Mouse (Mus musculus) kidney, embryonic 16.5 days (tissue): ENCODE data around the gene Sdr39u1. TPM values are rescaled to one million over a fixed set of nuclear protein-coding genes. Genes with fewer than 3 reads are reported as not detected.

Source experiments
- ATAC-seq: fragments of 200-750 bp; cut with Nextera tagmentation; 2 replicates; pipeline ENCODE4 v1.8.0; 2017; ENCODE audit warnings: moderate TSS enrichment; ENCODE audit not compliant: low FRiP score, low TSS enrichment
- H3K27ac ChIP-seq: fragments of 300-500 bp; sonication (generic); 2 replicates; pipeline ENCODE4 v1.5.1; 2014; ENCODE audit warnings: low read length
- H3K27me3 ChIP-seq: fragments of 300-500 bp; sonication (generic); 2 replicates; pipeline ENCODE4 v1.6.1; 2014; ENCODE audit warnings: low read length, control low read depth, mixed read lengths; ENCODE audit not compliant: insufficient read depth
- H3K36me3 ChIP-seq: fragments of 300-500 bp; sonication (generic); 2 replicates; pipeline ENCODE4 v1.6.1; 2014; ENCODE audit warnings: low read length, control low read depth, mixed read lengths; ENCODE audit not compliant: insufficient read depth
- H3K4me1 ChIP-seq: fragments of 300-500 bp; sonication (generic); 2 replicates; pipeline ENCODE4 v1.6.1; 2014; ENCODE audit warnings: low read length, control low read depth, mixed read lengths; ENCODE audit not compliant: insufficient read depth
- H3K4me2 ChIP-seq: fragments of 300-500 bp; sonication (generic); replicated peaks from 2 replicates; pipeline ENCODE4 v1.6.1; 2014; ENCODE audit warnings: low read depth, low read length
- H3K4me3 ChIP-seq: fragments of 300-500 bp; sonication (generic); 2 replicates; pipeline ENCODE4 v1.5.1; 2014; ENCODE audit warnings: mild to moderate bottlenecking, low read length
- H3K9ac ChIP-seq: fragments of 300-500 bp; sonication (generic); replicated peaks from 2 replicates; pipeline ENCODE4 v1.6.1; 2014; ENCODE audit warnings: low read length
- H3K9me3 ChIP-seq: fragments of 300-500 bp; sonication (generic); 2 replicates; pipeline ENCODE4 v1.6.1; 2016; ENCODE audit warnings: low read length, control low read depth
- WGBS: fragments of 180-500 bp; shearing (Covaris S2); extraction: QIAGEN DNeasy Blood & Tissue Kit; methylation state at CpG from one replicate; pipeline ENCODE4 v1.1.7; 2014; 5-methylcytosine and 5-hydroxymethylcytosine counted together
- polyA plus RNA-seq: library from polyadenylated mRNA; unstranded; fragments of >200 nt; fragmentation: Nextera tagmentation; extraction: Ambion mirVana; gene quantifications from 2 replicates; pipeline ENCODE4 v1.2.1, GENCODE M21; 2015

Sdr39u1 gene
- polyA plus RNA-seq, 1 experiment from 2014 or later = 75.8 TPM

- Histone ChIP-seq H3K27me3 (no peaks in the 10 kb centered on the region), H3K27ac (peak within 1 kb of the TSS; percentile 98), H3K4me3 (peak within 1 kb of the TSS; percentile 84), H3K9ac (peak within 1 kb of the TSS; percentile 93), H3K4me1 (peaks cover 25% of the 10 kb centered on the region), H3K4me2 (peak within 1 kb of the TSS; percentile 65), H3K9me3 (no peaks in the 10 kb centered on the region), H3K36me3 (peaks cover 30% of the 10 kb centered on the region)
- ATAC-seq = peak; percentile 97
- WGBS = 0% methylated on average over 30 of the region's 30 CpGs
Observed at GRCm38 (mm10) chr14:55884713-55885113, 15.4 kb downstream of the Sdr39u1 start, which contains the start of gene Khnyn. Khnyn (plus strand) TSS chr14:55884947.

- Histone ChIP-seq H3K9me3 (no peaks in the 10 kb centered on the region), H3K4me3 (peak within 1 kb of the TSS; percentile 84), H3K4me2 (peak within 1 kb of the TSS; percentile 65), H3K27ac (peak within 1 kb of the TSS; percentile 98), H3K9ac (peak within 1 kb of the TSS; percentile 93), H3K4me1 (peaks cover 25% of the 10 kb centered on the region), H3K27me3 (no peaks in the 10 kb centered on the region), H3K36me3 (peaks cover 25% of the 10 kb centered on the region)
- peak; percentile 16 for ATAC-seq
- 30% methylated on average over 4 of the region's 4 CpGs for WGBS
Observed at GRCm38 (mm10) chr14:55884166-55884565, 15.9 kb downstream of the Sdr39u1 start, which contains the start of gene Cbln3. Cbln3 (minus strand) TSS chr14:55884392.

GRCm38 (mm10) chr14:55883663-55884062 is 16.4 kb downstream of the Sdr39u1 start:
- 85% methylated on average over 12 of the region's 12 CpGs for WGBS
- peak overlapping the region; percentile 98 for H3K27ac ChIP-seq
- peaks cover 26% of the 10 kb centered on the region for H3K4me1 ChIP-seq
- no peak overlapping the region for H3K9ac ChIP-seq
- no peaks in the 10 kb centered on the region for H3K9me3 ChIP-seq
- no peaks in the 10 kb centered on the region for H3K27me3 ChIP-seq
- no peak for ATAC-seq
- H3K4me2 ChIP-seq = no peak overlapping the region
- H3K36me3 ChIP-seq = peaks cover 21% of the 10 kb centered on the region
- no peak overlapping the region for H3K4me3 ChIP-seq

GRCm38 (mm10) chr14:55883149-55883661 is 16.9 kb downstream of the Sdr39u1 start:
- ATAC-seq = no peak
- WGBS = 92% methylated on average over 13 of the region's 13 CpGs
- H3K9me3 ChIP-seq = no peaks in the 10 kb centered on the region
- no peaks in the 10 kb centered on the region for H3K27me3 ChIP-seq
- H3K4me1 ChIP-seq = peaks cover 30% of the 10 kb centered on the region
- no peak overlapping the region for H3K27ac ChIP-seq
- no peak overlapping the region for H3K4me3 ChIP-seq
- no peak overlapping the region for H3K9ac ChIP-seq
- H3K36me3 ChIP-seq = peaks cover 16% of the 10 kb centered on the region
- no peak overlapping the region for H3K4me2 ChIP-seq

- H3K27ac ChIP-seq = no peak overlapping the region
- no peaks in the 10 kb centered on the region for H3K27me3 ChIP-seq
- no peaks in the 10 kb centered on the region for H3K9me3 ChIP-seq
- H3K4me1 ChIP-seq = peaks cover 38% of the 10 kb centered on the region
- WGBS = 63% methylated on average over 6 of the region's 6 CpGs
- no peak for ATAC-seq
- H3K36me3 ChIP-seq = peaks cover 6% of the 10 kb centered on the region; the same call in 1 of the 2 replicates
- H3K4me2 ChIP-seq = no peak overlapping the region
- H3K9ac ChIP-seq = no peak overlapping the region
- no peak overlapping the region for H3K4me3 ChIP-seq
Observed at GRCm38 (mm10) chr14:55882171-55882641, 17.9 kb downstream of the Sdr39u1 start.

- Histone ChIP-seq H3K4me1 (peaks cover 27% of the 10 kb centered on the region), H3K9ac (no peak overlapping the region), H3K27ac (no peak overlapping the region), H3K9me3 (no peaks in the 10 kb centered on the region), H3K4me3 (no peak overlapping the region), H3K4me2 (no peak overlapping the region), H3K27me3 (no peaks in the 10 kb centered on the region), H3K36me3 (no peaks in the 10 kb centered on the region)
- 81% methylated on average over 8 of the region's 8 CpGs for WGBS
- ATAC-seq = no peak
Observed at GRCm38 (mm10) chr14:55880982-55881381, 19.1 kb downstream of the Sdr39u1 start.

- no peak for ATAC-seq
Observed at GRCm38 (mm10) chr14:55879623-55880022, 20.5 kb downstream of the Sdr39u1 start.

GRCm38 (mm10) chr14:55878316-55878940 is 21.7 kb downstream of the Sdr39u1 start:
- no peak for ATAC-seq
- no peaks in the 10 kb centered on the region for H3K36me3 ChIP-seq
- H3K9me3 ChIP-seq = no peaks in the 10 kb centered on the region
- H3K4me2 ChIP-seq = peak overlapping the region; percentile 45
- H3K4me3 ChIP-seq = 0 out of 2 replicates have a peak overlapping the region, but pooled peaks have one; percentile 17
- H3K4me1 ChIP-seq = peaks cover 23% of the 10 kb centered on the region
- no peak overlapping the region for H3K9ac ChIP-seq
- 23% methylated on average over 7 of the region's 7 CpGs for WGBS
- no peaks in the 10 kb centered on the region for H3K27me3 ChIP-seq
- no peak overlapping the region for H3K27ac ChIP-seq

More at GRCm38 (mm10) chr14:55879623-55880022, 20.5 kb downstream of the Sdr39u1 start:
- Histone ChIP-seq H3K27me3 (no peaks in the 10 kb centered on the region), H3K9ac (no peak overlapping the region), H3K36me3 (no peaks in the 10 kb centered on the region), H3K9me3 (no peaks in the 10 kb centered on the region), H3K27ac (no peak overlapping the region), H3K4me2 (no peak overlapping the region), H3K4me1 (peaks cover 23% of the 10 kb centered on the region), H3K4me3 (no peak overlapping the region)
- 53% methylated on average over 1 of the region's 1 CpGs for whole genome bisulfite sequencing

- 4% methylated on average over 14 of the region's 14 CpGs for WGBS
- Histone ChIP-seq H3K9ac (no peak overlapping the region), H3K4me3 (peak overlapping the region; percentile 17; the same call in 1 of the 2 replicates), H3K36me3 (peaks cover 5% of the 10 kb centered on the region; the same call in 1 of the 2 replicates), H3K4me1 (peaks cover 26% of the 10 kb centered on the region), H3K27me3 (no peaks in the 10 kb centered on the region), H3K4me2 (peak overlapping the region; percentile 45), H3K9me3 (no peaks in the 10 kb centered on the region), H3K27ac (peak overlapping the region; percentile 28; the same call in 1 of the 2 replicates)
- ATAC-seq = peak; percentile 47; the same call in 1 of the 2 replicates
Observed at GRCm38 (mm10) chr14:55877469-55878315, 22.4 kb downstream of the Sdr39u1 start.
